Comparison of ENCODE assay signal across 22 mouse cellular contexts in genomic region chr3:51853610-51854009, GRCm38 (mm10).
DNase-seq lines count a peak whose midpoint lies in the region; ATAC-seq lines count a peak whose summit lies in the region.
"Had no signal": no experiment of that assay in that cellular context is flagged by ENCODE, and none has a peak within 500 bp of the region (broad histone marks: within the 10 kb centered on the region; RNA-seq: fewer than 3 reads in every experiment).

No protein-coding gene starts in this region.

- H3K9me3 ChIP-seq in forebrain, embryonic 14.5 days (replicated peaks; ENCODE audit: control insufficient read depth, low read length): peaks cover 2% of the 10 kb centered on the region; the same call in 1 of the 2 replicates
- no peaks in the 10 kb centered on the region for H3K9me3 ChIP-seq in forebrain, embryonic 16.5 days (ENCODE audit: control insufficient read depth, low read length)
- H3K9me3 ChIP-seq in midbrain, embryonic 13.5 days: no peaks in the 10 kb centered on the region
- no peaks in the 10 kb centered on the region for H3K9me3 ChIP-seq in midbrain, embryonic 16.5 days (replicated peaks; ENCODE audit: control insufficient read depth, low read length, poor library complexity, severe bottlenecking)
- no peaks in the 10 kb centered on the region for H3K9me3 ChIP-seq in hindbrain, embryonic 16.5 days (ENCODE audit: control insufficient read depth, low read length)
- H3K9me3 ChIP-seq: embryonic facial prominence, embryonic 10.5 days; heart, embryonic 15.5 days had no signal

- no peak for DNase-seq in forebrain, embryonic 14.5 days (ENCODE audit: low spot score)
- DNase-seq in Muller cell, postnatal 12 days (ENCODE audit: inconsistent ontology term): peak; percentile 35
- no peak for DNase-seq in ovary, postnatal 14 days (ENCODE audit: low spot score)
- no peak for DNase-seq in layer of hippocampus, adult 9-10 months (ENCODE audit: low spot score)
- DNase-seq: adrenal gland, postnatal 14 days; cerebellum, adult 18-20 months; cerebellum, adult 9-11 months; cerebellum, postnatal 36 days; forebrain, postnatal 0 days; gastrocnemius, postnatal 14 days; heart, adult 2 months; heart, postnatal 14 days had no signal

- peak; percentile 32; the same call in 1 of the 2 replicates for ATAC-seq in forebrain, embryonic 14.5 days
- no peak for ATAC-seq in forebrain, embryonic 16.5 days
- peak; percentile 49; the same call in 1 of the 2 replicates for ATAC-seq in midbrain, embryonic 13.5 days
- no peak for ATAC-seq in midbrain, embryonic 16.5 days
- ATAC-seq in hindbrain, embryonic 16.5 days: 0 out of 2 replicates have a peak, but pooled peaks have one; percentile 51
- ATAC-seq: activated CD4-positive, CD25-positive, alpha-beta regulatory T cell, adult 4 months; forebrain, postnatal 0 days; inflammation-experienced regulatory T-cells, adult 6 months; Patski had no signal

- H3K4me3 ChIP-seq in forebrain, embryonic 14.5 days (ENCODE audit: low read depth, low read length): no peak overlapping the region
- no peak overlapping the region for H3K4me3 ChIP-seq in forebrain, embryonic 16.5 days (replicated peaks; ENCODE audit: low read length)
- H3K4me3 ChIP-seq in midbrain, embryonic 13.5 days (replicated peaks): no peak overlapping the region
- no peak overlapping the region for H3K4me3 ChIP-seq in midbrain, embryonic 16.5 days (ENCODE audit: low read depth, low read length)
- H3K4me3 ChIP-seq in hindbrain, embryonic 16.5 days (ENCODE audit: low read length): no peak overlapping the region
- H3K4me3 ChIP-seq: embryonic facial prominence, embryonic 10.5 days; heart, adult 2 months; heart, embryonic 15.5 days had no signal

- no peak overlapping the region for H3K4me2 ChIP-seq in forebrain, embryonic 14.5 days (ENCODE audit: low read length)
- H3K4me2 ChIP-seq in forebrain, embryonic 16.5 days (ENCODE audit: low read length): no peak overlapping the region
- H3K4me2 ChIP-seq in midbrain, embryonic 13.5 days (replicated peaks): no peak overlapping the region
- no peak overlapping the region for H3K4me2 ChIP-seq in midbrain, embryonic 16.5 days (ENCODE audit: low read length)
- no peak overlapping the region for H3K4me2 ChIP-seq in hindbrain, embryonic 16.5 days (ENCODE audit: low read length)
- H3K4me2 ChIP-seq: heart, embryonic 11.5 days; heart, embryonic 15.5 days had no signal

- WGBS in forebrain, embryonic 14.5 days: 74% methylated on average over 7 of the region's 7 CpGs
- WGBS in forebrain, embryonic 16.5 days: 72% methylated on average over 7 of the region's 7 CpGs
- WGBS in midbrain, embryonic 13.5 days: 78% methylated on average over 7 of the region's 7 CpGs
- 65% methylated on average over 7 of the region's 7 CpGs for WGBS in midbrain, embryonic 16.5 days
- WGBS in hindbrain, embryonic 16.5 days: 45% methylated on average over 7 of the region's 7 CpGs

- no peaks in the 10 kb centered on the region for H3K27me3 ChIP-seq in forebrain, embryonic 14.5 days (replicated peaks; ENCODE audit: control insufficient read depth, insufficient read depth, low read length)
- no peaks in the 10 kb centered on the region for H3K27me3 ChIP-seq in forebrain, embryonic 16.5 days (replicated peaks; ENCODE audit: control insufficient read depth, insufficient read depth, low read length)
- H3K27me3 ChIP-seq in midbrain, embryonic 13.5 days: no peaks in the 10 kb centered on the region
- H3K27me3 ChIP-seq in midbrain, embryonic 16.5 days (ENCODE audit: control insufficient read depth, insufficient read depth, low read depth, low read length): no peaks in the 10 kb centered on the region
- H3K27me3 ChIP-seq in hindbrain, embryonic 16.5 days (replicated peaks; ENCODE audit: control insufficient read depth, insufficient read depth, low read length): no peaks in the 10 kb centered on the region
- H3K27me3 ChIP-seq: heart, embryonic 15.5 days; Patski had no signal

- H3K4me1 ChIP-seq in forebrain, embryonic 14.5 days (ENCODE audit: control insufficient read depth, insufficient read depth, low read length): no peaks in the 10 kb centered on the region
- H3K4me1 ChIP-seq in forebrain, embryonic 16.5 days (replicated peaks; ENCODE audit: control insufficient read depth, insufficient read depth, low read length): 0 out of 2 replicates have a peak, but pooled peaks cover 3% of the 10 kb centered on the region
- peaks cover 3% of the 10 kb centered on the region; the same call in 1 of the 2 replicates for H3K4me1 ChIP-seq in midbrain, embryonic 13.5 days (replicated peaks)
- peaks cover 7% of the 10 kb centered on the region; the same call in 1 of the 2 replicates for H3K4me1 ChIP-seq in midbrain, embryonic 16.5 days (ENCODE audit: control insufficient read depth, insufficient read depth, low read length)
- H3K4me1 ChIP-seq in hindbrain, embryonic 16.5 days (ENCODE audit: control insufficient read depth, insufficient read depth, low read depth, low read length): no peaks in the 10 kb centered on the region; the same call in 1 of the 2 replicates

- no peak overlapping the region for H3K27ac ChIP-seq in forebrain, embryonic 14.5 days (ENCODE audit: low read depth, low read length)
- H3K27ac ChIP-seq in forebrain, embryonic 16.5 days (ENCODE audit: low read length): no peak overlapping the region
- no peak overlapping the region for H3K27ac ChIP-seq in midbrain, embryonic 13.5 days
- no peak overlapping the region for H3K27ac ChIP-seq in midbrain, embryonic 16.5 days (ENCODE audit: low read length)
- H3K27ac ChIP-seq in hindbrain, embryonic 16.5 days (ENCODE audit: low read depth, low read length): 0 out of 2 replicates have a peak overlapping the region, but pooled peaks have one; percentile 20
- H3K27ac ChIP-seq: embryonic facial prominence, embryonic 10.5 days; heart, adult 2 months; heart, embryonic 15.5 days had no signal

- peaks cover 7% of the 10 kb centered on the region; the same call in 1 of the 2 replicates for H3K36me3 ChIP-seq in forebrain, embryonic 14.5 days (ENCODE audit: control insufficient read depth, insufficient read depth, low read length)
- no peaks in the 10 kb centered on the region for H3K36me3 ChIP-seq in forebrain, embryonic 16.5 days (ENCODE audit: control insufficient read depth, insufficient read depth)
- H3K36me3 ChIP-seq in midbrain, embryonic 13.5 days: peaks cover 16% of the 10 kb centered on the region
- no peaks in the 10 kb centered on the region for H3K36me3 ChIP-seq in midbrain, embryonic 16.5 days (ENCODE audit: control insufficient read depth, insufficient read depth, low read length)
- H3K36me3 ChIP-seq in hindbrain, embryonic 16.5 days (ENCODE audit: control insufficient read depth, insufficient read depth, low read length): 0 out of 2 replicates have a peak, but pooled peaks cover 3% of the 10 kb centered on the region
- H3K36me3 ChIP-seq: heart, embryonic 15.5 days had no signal

- H3K9ac ChIP-seq in forebrain, embryonic 14.5 days (ENCODE audit: low read length): no peak overlapping the region
- no peak overlapping the region for H3K9ac ChIP-seq in forebrain, embryonic 16.5 days (replicated peaks; ENCODE audit: low read depth, low read length)
- no peak overlapping the region for H3K9ac ChIP-seq in midbrain, embryonic 13.5 days (replicated peaks)
- H3K9ac ChIP-seq in midbrain, embryonic 16.5 days (ENCODE audit: low read depth, low read length): no peak overlapping the region
- no peak overlapping the region for H3K9ac ChIP-seq in hindbrain, embryonic 16.5 days (ENCODE audit: low read depth, low read length)
- H3K9ac ChIP-seq: forebrain, postnatal 0 days; heart, embryonic 15.5 days had no signal

Comparison
In these comparisons a context has a peak if more than half of its experiments do, and no peak if none do; other contexts are left out.
1. ATAC-seq: peak in forebrain, embryonic 14.5 days (single experiment), midbrain, embryonic 13.5 days (single experiment) and hindbrain, embryonic 16.5 days (single experiment); none in forebrain, embryonic 16.5 days (single experiment) and midbrain, embryonic 16.5 days (single experiment).